Mouse (Mus musculus) mouse trophoblast stem cell (cell line): ENCODE results near the gene B3gat1.

Source experiments
- in situ Hi-C, 2 experiments: fragments of 300-500 bp; cut with MseI, MboI; formaldehyde crosslinking; loops; 2 replicates in 1 of 2; 3 replicates in 1 of 2; pipeline ENCODE4 v1.15.1; 2025

B3gat1 gene

GRCm38 (mm10) chr9:26733206-26733891 is at the start of gene B3gat1:
Gene B3gat1 (plus strand): TSS chr9:26733728.
- in situ Hi-C loops: no loop called here

DNA sequence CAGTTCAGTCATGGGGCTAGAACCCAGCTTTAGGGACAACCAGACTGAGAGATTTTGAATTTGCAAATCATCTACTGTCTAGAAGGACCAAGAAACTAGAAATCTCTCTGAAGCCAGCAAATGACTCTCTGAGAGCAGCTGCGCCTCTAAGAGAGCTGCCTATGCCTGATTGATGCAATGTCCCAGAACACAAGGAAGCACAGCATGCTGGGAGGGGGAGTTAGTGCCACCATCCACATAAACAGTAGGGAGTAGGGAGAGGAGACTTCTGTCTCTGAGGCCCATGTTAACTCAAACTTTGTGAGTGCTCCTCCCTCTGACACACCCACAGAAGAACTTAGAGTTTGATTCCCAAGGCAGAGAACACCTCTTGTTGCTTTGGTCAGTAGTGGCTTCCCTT is 44.4 kb upstream of the B3gat1 start:
- in situ Hi-C loops: no loop called here

GRCm38 (mm10) chr9:26689956-26690698 is 43.4 kb upstream of the B3gat1 start:
- in situ Hi-C loops: no loop called here

- in situ Hi-C loops: no loop called here
Observed at GRCm38 (mm10) chr9:26692641-26693040, 40.9 kb upstream of the B3gat1 start.

- in situ Hi-C loops: no loop called here
Observed at GRCm38 (mm10) chr9:26694656-26695055, 38.9 kb upstream of the B3gat1 start.

GRCm38 (mm10) chr9:26695178-26695577 is 38.4 kb upstream of the B3gat1 start:
- in situ Hi-C loops: no loop called here

DNA sequence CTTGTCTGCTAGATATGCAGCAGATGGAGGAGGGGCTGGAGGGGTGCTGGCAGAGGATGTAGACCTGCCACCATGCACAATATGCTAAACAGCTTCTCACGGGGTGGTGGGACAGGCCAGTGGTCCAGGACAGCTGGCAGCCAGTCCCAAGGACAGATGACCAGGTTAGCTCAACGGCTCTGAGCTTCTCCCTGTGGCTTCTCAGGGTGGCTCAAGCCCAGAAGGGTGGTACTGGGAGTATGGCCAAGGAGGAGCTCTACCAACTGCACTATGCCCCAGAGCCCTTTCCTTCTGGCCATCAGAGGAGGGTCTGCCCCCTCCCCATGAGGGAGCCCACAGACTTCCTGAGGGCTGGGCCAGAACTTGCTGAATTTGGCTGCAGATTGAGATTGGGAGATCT is 35.2 kb upstream of the B3gat1 start:
- in situ Hi-C loops: no loop called here

- in situ Hi-C loops: no loop called here
Observed at GRCm38 (mm10) chr9:26700329-26700728, 33.2 kb upstream of the B3gat1 start.

- in situ Hi-C loops: no loop called here
Observed at GRCm38 (mm10) chr9:26718388-26718787, 15.1 kb upstream of the B3gat1 start.

GRCm38 (mm10) chr9:26721771-26722170 is 11.8 kb upstream of the B3gat1 start:
- in situ Hi-C loops: no loop called here

DNA sequence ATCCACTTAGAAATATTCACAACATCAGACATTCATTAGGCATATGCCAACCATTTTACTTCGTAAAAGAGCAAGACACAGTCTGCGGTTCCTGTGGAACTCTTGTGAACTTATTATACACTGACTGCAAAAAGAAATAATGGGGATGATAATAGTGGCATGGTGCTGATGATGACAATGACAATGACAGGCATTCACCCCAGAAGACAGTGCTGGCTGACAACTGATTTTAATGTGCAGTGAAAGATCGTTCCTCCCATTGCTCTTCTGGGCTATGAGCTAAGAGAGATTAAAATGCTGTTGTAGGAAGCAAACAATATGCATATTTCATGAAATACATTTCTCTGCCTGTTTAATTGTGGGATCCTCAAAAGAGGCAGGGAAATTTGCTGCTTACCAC is 7.8 kb upstream of the B3gat1 start:
- in situ Hi-C loops: no loop called here

DNA sequence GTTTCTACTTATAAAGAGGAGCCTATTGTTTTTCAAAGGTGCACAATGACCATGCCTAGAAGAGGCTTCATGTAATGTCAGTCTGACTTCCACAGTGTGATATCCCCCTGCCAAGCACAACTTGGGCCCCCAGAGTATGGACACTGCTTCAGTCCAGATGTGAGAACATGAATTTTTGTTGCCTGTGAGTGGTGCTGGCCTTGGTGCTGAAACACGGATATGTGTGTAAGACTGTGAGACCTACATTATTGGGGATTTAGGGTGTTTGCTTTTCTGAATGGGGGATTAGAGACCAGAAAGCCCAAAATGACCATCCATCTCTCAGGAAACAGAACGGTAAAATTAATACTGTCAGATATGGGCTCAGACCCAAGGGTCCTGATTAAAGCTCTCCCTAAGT is 6.1 kb upstream of the B3gat1 start:
- in situ Hi-C loops: no loop called here

GRCm38 (mm10) chr9:26728556-26728955 is 5.0 kb upstream of the B3gat1 start:
- in situ Hi-C loops: no loop called here

DNA sequence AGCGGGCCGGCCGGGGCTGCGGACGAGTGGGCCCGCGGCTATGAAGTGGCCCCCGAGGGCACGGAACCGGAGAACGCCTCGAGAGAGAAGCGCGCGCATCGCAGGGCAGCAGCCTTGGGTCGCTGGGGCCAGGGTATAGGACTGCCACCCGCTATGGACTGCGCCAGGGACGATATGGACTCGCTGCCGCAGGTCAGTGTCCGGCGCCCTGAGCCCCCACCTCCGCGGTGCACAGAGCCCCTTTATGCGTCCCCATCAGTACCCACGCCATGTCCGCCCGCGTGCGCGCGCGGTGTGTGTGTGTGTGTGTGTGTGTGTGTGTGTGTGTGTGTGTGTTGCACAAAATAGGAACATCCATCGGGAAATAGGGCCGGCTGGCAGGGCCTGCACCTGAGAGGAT is 458 bp downstream of the B3gat1 start:
- in situ Hi-C loops: no loop called here

GRCm38 (mm10) chr9:26737116-26737515 is 3.6 kb downstream of the B3gat1 start:
- in situ Hi-C loops: no loop called here

- in situ Hi-C loops: no loop called here
Observed at GRCm38 (mm10) chr9:26742817-26743216, 9.3 kb downstream of the B3gat1 start.

DNA sequence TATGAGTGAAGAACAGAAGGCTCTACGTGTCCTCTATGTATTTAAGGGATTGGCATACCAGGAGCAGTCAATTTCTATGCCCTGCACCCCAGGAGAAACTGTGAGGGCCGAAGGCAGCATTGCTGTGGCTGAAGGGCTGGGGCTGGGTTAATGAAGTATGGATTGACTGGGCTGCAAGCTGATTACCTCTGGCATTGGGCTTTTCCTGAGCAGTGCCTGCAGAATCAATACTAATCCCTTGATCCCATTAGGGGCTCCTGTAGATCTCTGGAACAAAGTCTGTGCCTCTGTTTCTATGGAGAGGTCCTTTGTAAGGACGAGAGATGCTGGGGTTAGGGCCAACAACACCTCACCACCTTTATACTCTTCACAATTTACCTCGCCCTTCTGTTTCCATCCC is 13.6 kb downstream of the B3gat1 start:
- in situ Hi-C loops: no loop called here

DNA sequence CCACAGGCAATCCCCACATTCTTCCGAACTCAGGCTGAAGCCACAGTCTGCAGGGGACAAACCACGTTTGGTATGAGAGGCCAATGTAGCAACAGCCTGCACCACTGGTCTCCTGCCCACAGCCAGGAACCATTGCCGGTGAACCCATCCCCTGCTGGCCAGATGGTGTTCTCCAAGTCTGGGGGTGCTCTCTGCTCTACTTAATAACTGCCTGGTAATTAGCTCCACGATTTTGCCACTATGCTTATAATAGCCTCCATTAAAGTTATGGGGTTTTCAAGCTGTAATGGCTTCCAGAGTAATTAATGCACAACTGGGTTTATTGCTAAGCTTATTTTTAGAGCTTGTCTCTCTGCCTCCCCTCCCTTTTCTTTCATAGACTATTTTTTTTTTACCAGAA is 15.4 kb downstream of the B3gat1 start:
- in situ Hi-C loops: no loop called here

DNA sequence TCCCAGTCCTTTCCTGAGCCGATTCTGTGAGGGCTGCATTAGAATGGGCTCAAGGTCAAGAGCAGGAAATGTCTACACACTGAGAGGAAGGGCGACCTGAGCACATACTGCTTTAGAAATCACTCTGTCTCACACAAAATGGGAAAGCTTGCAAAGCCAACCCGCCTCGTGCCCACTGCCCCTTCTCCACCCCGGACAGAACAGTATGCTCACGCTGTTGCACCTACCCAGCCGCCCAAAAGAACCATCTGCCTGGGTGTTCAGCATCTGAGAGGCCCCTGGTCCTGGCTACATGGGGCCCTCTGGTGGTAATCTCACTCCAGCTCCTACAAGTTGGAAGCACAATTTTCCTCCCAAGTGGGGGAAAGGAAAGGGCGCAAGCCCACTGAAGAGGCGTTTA is 26.6 kb downstream of the B3gat1 start:
- in situ Hi-C loops: no loop called here

DNA sequence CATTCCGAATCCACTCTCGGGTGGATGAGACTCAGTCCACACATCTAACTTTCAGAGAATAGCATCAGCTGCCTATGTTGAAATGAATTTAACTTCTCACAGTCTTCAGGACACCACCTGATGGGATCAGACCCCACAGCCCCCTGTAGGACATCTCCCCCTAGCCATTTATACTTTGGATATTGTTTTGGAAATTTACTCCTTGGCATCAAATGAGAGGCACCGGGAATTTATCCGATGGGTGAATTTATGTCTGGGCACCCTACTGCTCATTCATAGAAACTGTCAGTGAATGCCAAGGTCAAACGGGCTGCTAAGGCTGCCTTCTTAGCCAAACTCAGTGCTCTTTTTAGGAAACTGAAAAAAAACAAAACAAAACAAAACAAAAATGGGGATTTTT is 27.0 kb downstream of the B3gat1 start:
- in situ Hi-C loops: no loop called here

- in situ Hi-C loops: no loop called here
Observed at GRCm38 (mm10) chr9:26762477-26762876, 28.9 kb downstream of the B3gat1 start.

DNA sequence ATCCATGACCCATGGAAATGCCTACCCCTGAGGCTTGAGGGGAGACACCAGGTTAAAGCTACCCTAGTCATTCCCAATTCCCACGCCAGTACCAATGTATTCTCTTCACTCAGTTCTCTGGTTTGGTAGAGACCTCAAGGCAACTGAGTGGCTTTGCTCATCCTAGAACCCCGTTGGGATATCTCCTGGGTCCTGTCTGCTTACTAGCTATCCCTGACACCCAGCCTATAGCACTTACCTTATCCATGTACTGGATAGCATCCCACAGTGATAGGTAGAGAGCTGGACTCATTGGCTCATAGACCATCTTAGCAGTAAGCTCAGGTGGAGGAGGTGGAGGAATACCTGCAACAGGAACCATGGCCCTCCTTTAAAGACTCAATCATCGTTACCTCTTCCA is 34.7 kb downstream of the B3gat1 start:
- in situ Hi-C loops: no loop called here

DNA sequence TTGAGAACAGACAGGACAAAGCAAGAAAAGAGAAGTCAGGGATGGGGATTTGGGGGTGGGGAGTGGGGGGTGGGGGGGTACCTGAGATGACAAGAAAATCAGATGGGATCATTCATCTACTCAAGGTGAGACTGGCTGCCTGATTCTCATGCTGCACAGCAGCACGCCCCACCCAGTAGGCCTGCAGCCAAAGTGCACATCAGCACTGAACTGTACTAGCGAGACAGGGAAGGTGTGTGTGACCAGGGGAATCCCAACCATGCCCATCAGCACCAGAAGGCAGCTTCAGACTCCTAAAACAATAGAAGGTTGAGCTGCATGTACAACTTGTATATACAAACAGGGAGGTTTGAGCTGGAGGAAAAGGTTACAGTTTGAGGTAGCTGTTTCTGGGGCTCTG is 42.2 kb downstream of the B3gat1 start:
- in situ Hi-C loops: no loop called here
